Mouse (Mus musculus): ENCODE results near the gene Orm2. TPM values are rescaled to one million over a fixed set of nuclear protein-coding genes. Genes with fewer than 3 reads are reported as not detected.

Gene Orm2
- total RNA-seq (2021): 10 to 100 TPM in 1 of 2 experiments, 1 to 10 TPM in 1; 3.1 to 11.3 TPM
- long read RNA-seq, experiment 1: 0 reads
- long read RNA-seq, experiment 2, partial matches to known transcripts: 0 of 1 reads
- long read RNA-seq, experiment 2, other reads (novel, unspliced or antisense): 0 of 1 reads

DNA sequence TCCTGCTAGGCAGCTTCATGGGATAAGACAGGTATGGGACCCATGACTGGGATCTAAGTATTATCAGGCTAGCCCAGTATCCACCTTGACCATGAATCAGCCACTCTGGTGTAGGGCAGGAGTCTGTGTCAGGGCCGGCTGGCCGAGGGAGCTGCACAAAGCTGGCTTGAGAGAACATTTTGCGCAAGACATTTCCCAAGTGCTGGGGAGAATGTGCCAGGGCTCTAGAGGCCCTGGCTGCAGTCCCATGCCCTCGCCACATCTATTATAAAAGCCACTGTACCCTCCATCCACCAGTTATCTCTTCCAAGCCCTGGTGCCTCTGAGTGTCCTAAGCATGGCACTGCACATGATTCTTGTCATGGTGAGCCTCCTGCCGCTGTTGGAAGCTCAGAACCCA lies at the start of gene Orm2:
Orm2 (plus strand) TSS at position 300 of the 400 bp plus-strand sequence.
- peak in 1 of 2 experiments; percentile 15 for DNase-seq (ENCODE audit: low spot score in 2 of 2)

GRCm38 (mm10) chr4:63314063-63314462 lies 48.2 kb upstream of the Orm2 start:
- DNase-seq (ENCODE audit: low spot score in 2 of 2): no peak

GRCm38 (mm10) chr4:63316076-63316746 lies 46.0 kb upstream of the Orm2 start:
- DNase-seq (ENCODE audit: low spot score in 2 of 2): peak; percentile 46 to 61

GRCm38 (mm10) chr4:63319566-63319965 lies 42.7 kb upstream of the Orm2 start:
- peak; percentile 52 to 70 for DNase-seq (ENCODE audit: low spot score in 2 of 2)

- no peak for DNase-seq (ENCODE audit: low spot score in 2 of 2)
Observed at GRCm38 (mm10) chr4:63323275-63323815, 38.9 kb upstream of the Orm2 start.

DNA sequence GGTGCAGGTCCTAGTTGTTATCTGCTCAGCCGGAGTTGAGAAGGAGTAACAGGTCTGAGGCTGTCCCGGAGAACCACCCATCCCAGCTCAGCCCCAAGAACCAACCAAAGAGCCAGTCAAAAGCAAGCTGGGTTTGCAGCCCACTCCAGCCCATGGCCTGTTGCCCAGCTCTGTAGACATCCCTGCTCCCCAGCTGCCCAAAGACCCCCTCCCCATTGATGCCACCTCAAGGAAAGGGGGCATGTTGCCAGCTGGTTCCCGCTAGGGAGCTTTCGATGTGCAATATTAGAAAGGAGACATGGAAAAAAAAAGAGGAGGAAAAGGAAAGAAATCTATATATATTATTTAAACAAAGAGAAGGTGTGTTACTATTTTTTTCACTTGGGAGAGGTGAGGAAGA lies 28.8 kb upstream of the Orm2 start:
- DNase-seq (ENCODE audit: low spot score in 2 of 2): no peak

DNA sequence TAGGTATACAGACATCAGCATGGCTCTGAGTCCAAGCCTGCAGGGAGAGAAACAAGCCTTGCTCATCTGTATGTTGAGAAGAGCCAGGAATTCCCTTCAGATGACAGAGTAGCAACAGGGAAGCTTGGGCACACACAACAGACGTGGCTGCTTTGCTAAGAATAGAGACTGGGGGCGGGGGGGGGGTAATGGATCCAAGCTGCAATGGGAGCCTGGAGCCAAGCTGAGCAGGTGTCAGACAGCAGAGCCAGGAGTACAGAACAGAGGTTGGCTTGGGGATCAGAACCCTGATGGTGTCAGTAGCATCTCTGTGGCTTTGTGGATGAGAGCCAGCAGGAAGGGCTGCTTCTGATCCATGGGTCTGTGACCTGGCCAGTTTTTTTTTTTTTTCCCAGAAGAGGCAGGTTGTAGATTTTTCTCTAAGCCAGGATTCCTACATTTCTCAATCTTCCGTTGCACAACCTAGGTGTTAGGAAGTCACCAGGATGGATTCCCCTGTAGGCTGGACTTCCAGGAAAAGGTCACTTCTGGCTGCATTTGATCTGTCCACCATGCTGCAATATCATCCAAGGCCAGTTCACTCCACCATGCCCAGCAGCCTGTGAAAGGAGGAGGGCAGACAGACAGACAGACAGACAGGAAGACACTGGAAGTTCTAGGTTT lies 23.7 kb upstream of the Orm2 start:
- DNase-seq (ENCODE audit: low spot score in 2 of 2): no peak

GRCm38 (mm10) chr4:63342491-63342890 lies 19.8 kb upstream of the Orm2 start:
- no peak for DNase-seq (ENCODE audit: low spot score in 2 of 2)

- no peak for DNase-seq (ENCODE audit: low spot score in 2 of 2)
Observed at GRCm38 (mm10) chr4:63343608-63344007, 18.6 kb upstream of the Orm2 start.

DNA sequence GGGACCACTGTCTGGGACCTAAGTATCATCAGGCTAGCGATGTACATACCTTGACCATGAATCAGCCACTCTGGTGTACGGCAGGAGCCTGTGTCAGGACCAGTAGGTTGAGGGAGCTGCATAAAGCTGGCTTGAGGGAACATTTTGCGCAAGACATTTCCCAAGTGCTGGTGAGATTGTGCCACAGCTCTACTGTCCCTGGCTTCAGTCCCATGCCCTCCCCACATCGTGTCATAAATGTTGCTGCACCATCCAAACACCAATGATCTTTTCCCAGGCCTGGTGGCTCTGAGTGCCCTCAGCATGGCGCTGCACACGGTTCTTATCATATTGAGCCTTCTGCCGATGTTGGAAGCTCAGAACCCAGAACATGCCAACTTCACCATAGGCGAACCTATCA lies 18.0 kb upstream of the Orm2 start, which contains the start of gene Orm1:
Orm1 (plus strand) TSS at position 266 of the 400 bp plus-strand sequence.
- peak in 1 of 2 experiments; percentile 21 for DNase-seq (ENCODE audit: low spot score in 2 of 2)

- DNase-seq (ENCODE audit: low spot score in 2 of 2): no peak
Observed at GRCm38 (mm10) chr4:63345261-63345660, 17.0 kb upstream of the Orm2 start.

GRCm38 (mm10) chr4:63346659-63347058 lies 15.6 kb upstream of the Orm2 start:
- no peak for DNase-seq (ENCODE audit: low spot score in 2 of 2)

DNA sequence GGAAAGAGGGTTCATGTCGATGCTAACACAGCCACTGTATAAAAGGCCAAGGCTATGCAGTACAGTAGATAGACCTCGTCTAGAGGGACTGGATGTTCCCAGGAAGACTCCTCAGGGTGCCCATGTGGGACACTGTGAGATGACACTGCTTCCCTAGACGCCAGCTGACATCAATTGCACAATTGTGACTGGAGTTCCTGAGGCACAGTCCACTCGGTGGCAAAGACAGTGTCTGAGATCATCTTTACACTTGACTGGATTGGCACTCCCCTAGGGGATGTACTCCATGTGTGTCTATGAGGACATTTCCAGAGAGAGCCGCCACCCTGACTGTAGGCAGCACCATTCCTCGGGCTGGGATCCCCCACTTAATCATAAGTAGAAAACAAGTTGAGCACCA lies 13.7 kb upstream of the Orm2 start:
- DNase-seq (ENCODE audit: low spot score in 2 of 2): no peak

GRCm38 (mm10) chr4:63355877-63356665 lies 6.2 kb upstream of the Orm2 start, which contains the start of gene Orm3:
TSS of gene Orm3 (plus strand) at chr4:63356162.
- DNase-seq (ENCODE audit: low spot score in 2 of 2): peak in 1 of 2 experiments; percentile 16

DNA sequence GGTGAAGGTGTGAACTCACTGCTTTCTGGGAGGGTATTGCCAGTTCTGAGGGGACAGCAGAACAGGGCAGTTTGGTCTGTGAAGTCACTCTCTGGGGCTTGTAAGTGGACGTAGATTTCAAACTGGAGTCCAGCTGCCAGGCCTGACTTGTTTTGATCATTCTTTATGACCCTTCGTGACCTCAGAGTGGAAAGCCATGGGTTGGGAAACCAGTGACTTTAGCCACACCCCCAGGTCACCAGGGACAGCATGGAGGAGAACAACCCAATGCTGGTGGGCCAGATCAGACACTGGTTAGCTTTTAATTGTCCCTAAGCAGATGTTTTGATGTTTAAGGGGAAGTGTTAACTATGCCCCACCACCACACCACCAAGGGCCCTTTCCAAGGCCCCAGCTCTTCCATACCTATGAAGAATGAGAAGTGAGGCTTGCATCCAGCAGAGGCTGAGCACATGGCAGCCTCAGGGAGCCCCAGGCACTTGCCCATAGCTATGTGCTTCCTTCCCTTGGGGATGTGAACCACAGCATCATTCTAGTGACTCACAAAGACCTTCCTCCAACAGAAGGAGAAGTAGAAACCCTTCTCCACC lies 5.2 kb upstream of the Orm2 start:
- no peak for DNase-seq (ENCODE audit: low spot score in 2 of 2)

DNA sequence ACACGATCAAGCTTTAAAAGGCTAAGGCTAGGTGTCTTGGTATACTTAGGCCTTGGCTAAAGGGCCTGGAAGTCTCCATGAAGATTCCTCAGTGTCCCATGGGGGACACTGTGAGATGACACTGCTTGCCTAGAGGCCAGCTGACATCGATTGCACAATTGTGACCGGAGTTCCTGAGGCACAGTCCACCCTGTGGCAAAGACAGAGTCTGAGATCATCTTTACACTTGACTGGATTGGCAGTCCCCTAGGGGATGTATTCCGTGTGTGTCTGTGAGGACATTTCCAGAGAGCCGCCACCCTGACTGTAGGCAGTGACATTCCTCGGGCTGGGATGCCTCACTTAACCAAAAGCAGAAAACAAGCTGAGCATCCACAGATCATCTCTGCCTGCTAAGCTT lies 2.4 kb upstream of the Orm2 start:
- DNase-seq (ENCODE audit: low spot score in 2 of 2): no peak

DNA sequence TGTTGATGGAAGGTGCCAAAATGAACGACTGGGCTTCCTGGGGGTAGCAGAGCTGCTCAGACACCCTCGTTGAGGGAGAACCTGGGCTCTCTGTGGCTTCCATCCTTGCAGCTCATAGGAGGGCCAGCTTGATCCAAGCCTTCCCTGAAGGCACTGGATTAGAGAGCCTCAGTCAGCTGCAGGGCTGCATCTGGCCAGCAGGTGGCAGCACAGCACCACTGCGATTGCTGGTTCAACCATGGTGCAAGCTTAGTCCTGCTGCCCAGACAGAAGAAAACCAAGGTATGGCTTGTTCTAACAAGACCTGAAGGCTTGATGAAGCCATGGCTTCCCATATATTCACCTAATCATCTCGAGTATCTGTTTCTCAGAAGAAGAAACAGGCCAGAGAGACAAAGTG lies 6.3 kb downstream of the Orm2 start:
- DNase-seq (ENCODE audit: low spot score in 2 of 2): peak; percentile 94

- no peak for DNase-seq (ENCODE audit: low spot score in 2 of 2)
Observed at GRCm38 (mm10) chr4:63370897-63371296, 8.6 kb downstream of the Orm2 start.

DNA sequence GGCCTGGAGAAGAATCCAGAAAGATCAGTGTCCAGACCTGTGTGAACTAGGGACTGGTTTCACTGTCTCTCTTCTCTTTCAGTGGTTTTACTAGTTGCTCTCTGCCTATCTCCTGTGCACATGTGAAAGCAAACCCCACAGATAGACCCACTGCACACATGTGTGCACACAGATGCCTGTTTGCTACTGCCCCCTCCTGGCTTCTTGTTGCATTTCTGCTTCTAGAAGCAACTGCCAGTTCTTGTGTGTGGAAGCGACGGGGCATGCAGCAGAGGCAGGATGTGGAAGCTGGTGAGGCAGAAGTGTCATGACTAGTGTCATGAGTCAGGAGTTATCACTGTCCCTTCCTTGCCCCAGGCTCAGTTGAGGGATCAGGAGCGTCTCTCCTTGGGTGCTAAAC lies 9.6 kb downstream of the Orm2 start:
- DNase-seq (ENCODE audit: low spot score in 2 of 2): peak in 1 of 2 experiments; percentile 21

DNA sequence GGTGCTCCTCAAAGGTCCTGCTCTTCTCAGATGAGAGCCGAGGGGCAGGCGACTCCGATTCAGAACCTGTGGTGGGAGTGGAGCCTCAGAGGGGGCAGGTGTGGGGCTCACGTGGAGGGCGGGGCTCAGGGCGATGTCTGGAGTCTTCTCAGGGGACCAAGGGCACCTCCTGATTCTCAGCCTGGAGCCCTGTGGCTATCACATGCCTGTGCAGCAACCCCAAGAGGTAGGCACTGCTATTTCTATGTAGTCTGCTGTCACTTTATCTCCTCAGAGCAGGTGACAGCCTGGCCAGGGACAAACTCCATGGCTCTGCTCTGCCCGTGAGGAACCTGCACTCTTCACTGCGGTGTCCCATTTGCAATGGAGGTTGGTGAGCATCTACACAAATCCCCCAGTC lies 11.2 kb downstream of the Orm2 start:
- DNase-seq (ENCODE audit: low spot score in 2 of 2): no peak

DNA sequence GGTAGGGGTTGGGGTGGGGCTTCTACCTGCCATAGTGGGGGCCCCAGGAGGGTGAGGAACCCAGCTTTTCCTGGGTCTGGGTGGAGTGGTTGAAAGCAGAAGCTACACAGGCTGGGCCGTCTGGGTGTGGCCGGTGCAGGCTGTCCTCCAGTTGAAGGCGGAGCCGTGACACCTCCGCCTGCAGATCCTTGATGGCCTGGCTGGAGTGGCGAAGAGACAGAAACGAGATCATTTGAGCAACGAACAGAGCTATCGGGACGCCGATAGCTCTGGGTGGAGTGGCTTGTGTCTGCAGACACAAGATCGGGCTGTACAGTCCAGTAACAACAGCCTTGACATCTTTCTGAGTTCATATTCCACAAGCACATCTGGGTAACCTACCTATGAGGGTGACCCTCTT lies 12.1 kb downstream of the Orm2 start:
- no peak for DNase-seq (ENCODE audit: low spot score in 2 of 2)
